Mouse (Mus musculus) MEL (cell line): Measurements from ENCODE around the gene Bcas3. TPM values are rescaled to one million over a fixed set of nuclear protein-coding genes. Genes with fewer than 3 reads are reported as not detected.

Experiments
- DNase-seq: peaks from one replicate; pipeline ENCODE4 v3.0.0; 2011; ENCODE audit warnings: low read depth, low spot score
- H3K27ac ChIP-seq: 2 replicates; pipeline ENCODE4 v1.5.1; 2012; ENCODE audit warnings: low read depth, mild to moderate bottlenecking, control low read depth, low read length, moderate library complexity; ENCODE audit not compliant: control insufficient read depth
- H3K27me3 ChIP-seq, 2 experiments: fragments of 150-350 bp in 1 of 2; sonication (generic) in 1 of 2; 2 replicates each; pipeline ENCODE4 v1.6.1; 2012; ENCODE audit warnings: low read length in 2 of 2, mild to moderate bottlenecking in 2 of 2, improper control_type of control experiment in 1 of 2, moderate library complexity in 1 of 2; ENCODE audit not compliant: insufficient read depth in 2 of 2, control insufficient read depth in 1 of 2
- H3K36me3 ChIP-seq, 2 experiments: 2 replicates each; pipeline ENCODE4 v1.6.1; 2012 to 2014; ENCODE audit warnings: low read length in 2 of 2, improper control_type of control experiment in 1 of 2, inconsistent platforms in 1 of 2, mild to moderate bottlenecking in 1 of 2; ENCODE audit not compliant: insufficient read depth in 2 of 2, control insufficient read depth in 1 of 2
- H3K4me1 ChIP-seq, 2 experiments: fragments of 150-350 bp in 1 of 2; sonication (generic) in 1 of 2; 2 replicates each; pipeline ENCODE4 v1.6.1; 2012; ENCODE audit warnings: low read length in 2 of 2, improper control_type of control experiment in 1 of 2, mild to moderate bottlenecking in 1 of 2; ENCODE audit not compliant: insufficient read depth in 2 of 2, control insufficient read depth in 1 of 2
- H3K4me3 ChIP-seq, 2 experiments: fragments of 150-350 bp in 1 of 2; sonication (generic) in 1 of 2; 2 replicates each; pipeline ENCODE4 v1.5.1; 2012; ENCODE audit warnings: low read depth in 2 of 2, low read length in 2 of 2, mild to moderate bottlenecking in 2 of 2, moderate library complexity in 2 of 2, control low read depth in 1 of 2, improper control_type of control experiment in 1 of 2; ENCODE audit not compliant: control insufficient read depth in 1 of 2, insufficient read depth in 1 of 2
- H3K79me2 ChIP-seq: 2 replicates; pipeline ENCODE4 v1.6.1; 2012; ENCODE audit warnings: mild to moderate bottlenecking, low read length, moderate library complexity; ENCODE audit not compliant: control insufficient read depth, poor library complexity, insufficient read depth
- H3K9ac ChIP-seq: 2 replicates; pipeline ENCODE4 v1.6.1; 2012; ENCODE audit warnings: low read depth, mild to moderate bottlenecking, control low read depth, low read length, moderate library complexity; ENCODE audit not compliant: control insufficient read depth, poor library complexity, severe bottlenecking
- H3K9me3 ChIP-seq: fragments of 150-350 bp; sonication (generic); replicated peaks from 2 replicates; pipeline ENCODE4 v1.6.1; 2012; ENCODE audit warnings: mild to moderate bottlenecking, low read length, improper control_type of control experiment, moderate library complexity; ENCODE audit not compliant: insufficient read depth
- BHLHE40 ChIP-seq: IDR thresholded peaks from 2 replicates; pipeline ENCODE4 v1.6.1; 2012; ENCODE audit warnings: low read depth, mild to moderate bottlenecking, inconsistent platforms, low read length, improper control_type of control experiment, borderline replicate concordance
- CHD1 ChIP-seq: IDR thresholded peaks from 2 replicates; pipeline ENCODE4 v1.6.1; 2012; ENCODE audit warnings: low read depth, mild to moderate bottlenecking, inconsistent platforms, low read length, improper control_type of control experiment
- CHD2 ChIP-seq: IDR thresholded peaks from 2 replicates; pipeline ENCODE4 v1.6.1; 2011; ENCODE audit warnings: low read length, improper control_type of control experiment
- E2F4 ChIP-seq: IDR thresholded peaks from 2 replicates; pipeline ENCODE4 v1.6.1; 2011; ENCODE audit warnings: low read depth, low read length, improper control_type of control experiment, borderline replicate concordance
- ELF1 ChIP-seq: IDR thresholded peaks from 2 replicates; pipeline ENCODE4 v1.6.1; 2014; ENCODE audit warnings: low read depth, mild to moderate bottlenecking, inconsistent platforms, low read length, improper control_type of control experiment, moderate library complexity
- EP300 ChIP-seq, 2 experiments: IDR thresholded peaks; 2 replicates each; pipeline ENCODE4 v1.6.1; 2011; ENCODE audit warnings: improper control_type of control experiment in 2 of 2, low read length in 2 of 2, low read depth in 1 of 2, mild to moderate bottlenecking in 1 of 2
- GABPA ChIP-seq: IDR thresholded peaks from 2 replicates; pipeline ENCODE4 v1.6.1; 2012; ENCODE audit warnings: low read depth, mild to moderate bottlenecking, inconsistent platforms, low read length, improper control_type of control experiment, moderate library complexity
- GATA1 ChIP-seq: IDR thresholded peaks from 2 replicates; pipeline ENCODE4 v1.6.1; 2011; ENCODE audit warnings: low read depth, low read length, improper control_type of control experiment
- JUND ChIP-seq: IDR thresholded peaks from 2 replicates; pipeline ENCODE4 v1.6.1; 2011; ENCODE audit warnings: low read depth, mild to moderate bottlenecking, improper control_type of control experiment, low read length
- MAFK ChIP-seq: IDR thresholded peaks from 2 replicates; pipeline ENCODE4 v1.6.1; 2011; ENCODE audit warnings: low read depth, mild to moderate bottlenecking, low read length, improper control_type of control experiment, borderline replicate concordance
- MAX ChIP-seq: IDR thresholded peaks from 2 replicates; pipeline ENCODE4 v1.6.1; 2011; ENCODE audit warnings: low read length, improper control_type of control experiment
- MAZ ChIP-seq: IDR thresholded peaks from 2 replicates; pipeline ENCODE4 v1.6.1; 2012; ENCODE audit warnings: low read depth, mild to moderate bottlenecking, inconsistent platforms, low read length, improper control_type of control experiment
- MXI1 ChIP-seq: IDR thresholded peaks from 2 replicates; pipeline ENCODE4 v1.6.1; 2011; ENCODE audit warnings: mild to moderate bottlenecking, low read depth, low read length, improper control_type of control experiment
- MYB ChIP-seq: IDR thresholded peaks from 2 replicates; pipeline ENCODE4 v1.6.1; 2011; ENCODE audit warnings: mild to moderate bottlenecking, low read depth, low read length, improper control_type of control experiment
- MYC ChIP-seq: IDR thresholded peaks from 2 replicates; pipeline ENCODE4 v1.6.1; 2011; ENCODE audit warnings: low read depth, mild to moderate bottlenecking, low read length, improper control_type of control experiment, moderate library complexity
- NELFE ChIP-seq: IDR thresholded peaks from 2 replicates; pipeline ENCODE4 v1.6.1; 2011; ENCODE audit warnings: low read depth, low read length, improper control_type of control experiment
- NRF1 ChIP-seq: IDR thresholded peaks from 2 replicates; pipeline ENCODE4 v1.6.1; 2014; ENCODE audit warnings: low read depth, mild to moderate bottlenecking, inconsistent platforms, low read length, improper control_type of control experiment, moderate library complexity; ENCODE audit not compliant: poor library complexity, insufficient read depth, severe bottlenecking
- POLR2A ChIP-seq, 2 experiments: IDR thresholded peaks; 2 replicates each; pipeline ENCODE4 v1.6.1; 2011 to 2012; ENCODE audit warnings: low read length in 2 of 2, mild to moderate bottlenecking in 2 of 2, control low read depth in 1 of 2, improper control_type of control experiment in 1 of 2, low read depth in 1 of 2, moderate library complexity in 1 of 2; ENCODE audit not compliant: control insufficient read depth in 1 of 2, insufficient read depth in 1 of 2, poor library complexity in 1 of 2
- POLR2AphosphoS2 ChIP-seq: IDR thresholded peaks from 2 replicates; pipeline ENCODE4 v1.6.1; 2011; ENCODE audit warnings: low read length, improper control_type of control experiment
- POLR2AphosphoS5 ChIP-seq: IDR thresholded peaks from 2 replicates; pipeline ENCODE4 v1.6.1; 2012; ENCODE audit warnings: low read depth, borderline replicate concordance, mild to moderate bottlenecking, inconsistent platforms, low read length, moderate library complexity, mixed read lengths
- RAD21 ChIP-seq: IDR thresholded peaks from 2 replicates; pipeline ENCODE4 v1.6.1; 2011; ENCODE audit warnings: mild to moderate bottlenecking, low read depth, low read length, improper control_type of control experiment
- SMC3 ChIP-seq: IDR thresholded peaks from 2 replicates; pipeline ENCODE4 v1.6.1; 2011; ENCODE audit warnings: low read depth, low read length, improper control_type of control experiment
- TAL1 ChIP-seq: IDR thresholded peaks from 2 replicates; pipeline ENCODE4 v1.6.1; 2012; ENCODE audit warnings: mild to moderate bottlenecking, inconsistent platforms, low read length, moderate library complexity, mixed read lengths
- TBP ChIP-seq: IDR thresholded peaks from 2 replicates; pipeline ENCODE4 v1.8.0; 2011; ENCODE audit warnings: low read depth, low read length, improper control_type of control experiment
- USF1 ChIP-seq: IDR thresholded peaks from 2 replicates; pipeline ENCODE4 v1.6.1; 2014; ENCODE audit warnings: low read depth, mild to moderate bottlenecking, inconsistent platforms, low read length, improper control_type of control experiment, moderate library complexity
- ZC3H11A ChIP-seq: IDR thresholded peaks from 2 replicates; pipeline ENCODE4 v1.6.1; 2012; ENCODE audit warnings: low read depth, mild to moderate bottlenecking, inconsistent platforms, low read length, improper control_type of control experiment
- ZKSCAN1 ChIP-seq: IDR thresholded peaks from 2 replicates; pipeline ENCODE4 v1.6.1; 2012; ENCODE audit warnings: low read depth, mild to moderate bottlenecking, inconsistent platforms, low read length, improper control_type of control experiment, moderate library complexity
- polyA plus RNA-seq, 2 experiments: library from polyadenylated mRNA; stranded (reverse) in 1 of 2; unstranded in 1 of 2; fragments of >175 nt in 1 of 2; fragments of >200 nt in 1 of 2; gene quantifications; 2 replicates each; pipeline versions ENCODE4 v1.2.1 to v1.2.4; 2012; ENCODE audit warnings: low replicate concordance in 2 of 2, low read depth in 1 of 2; ENCODE audit not compliant: insufficient read length in 2 of 2, insufficient read depth in 1 of 2, missing spikeins in 1 of 2
- total RNA-seq: library from RNA; depleted of rRNA; stranded (reverse); fragments of 300-350 nt; gene quantifications from 2 replicates; pipeline ENCODE4 v1.2.3, GENCODE M21; 2012

Bcas3 gene
- total and polyA plus RNA-seq, 3 experiments, result 8.6 to 14.7 TPM; not detected in 1

DNA sequence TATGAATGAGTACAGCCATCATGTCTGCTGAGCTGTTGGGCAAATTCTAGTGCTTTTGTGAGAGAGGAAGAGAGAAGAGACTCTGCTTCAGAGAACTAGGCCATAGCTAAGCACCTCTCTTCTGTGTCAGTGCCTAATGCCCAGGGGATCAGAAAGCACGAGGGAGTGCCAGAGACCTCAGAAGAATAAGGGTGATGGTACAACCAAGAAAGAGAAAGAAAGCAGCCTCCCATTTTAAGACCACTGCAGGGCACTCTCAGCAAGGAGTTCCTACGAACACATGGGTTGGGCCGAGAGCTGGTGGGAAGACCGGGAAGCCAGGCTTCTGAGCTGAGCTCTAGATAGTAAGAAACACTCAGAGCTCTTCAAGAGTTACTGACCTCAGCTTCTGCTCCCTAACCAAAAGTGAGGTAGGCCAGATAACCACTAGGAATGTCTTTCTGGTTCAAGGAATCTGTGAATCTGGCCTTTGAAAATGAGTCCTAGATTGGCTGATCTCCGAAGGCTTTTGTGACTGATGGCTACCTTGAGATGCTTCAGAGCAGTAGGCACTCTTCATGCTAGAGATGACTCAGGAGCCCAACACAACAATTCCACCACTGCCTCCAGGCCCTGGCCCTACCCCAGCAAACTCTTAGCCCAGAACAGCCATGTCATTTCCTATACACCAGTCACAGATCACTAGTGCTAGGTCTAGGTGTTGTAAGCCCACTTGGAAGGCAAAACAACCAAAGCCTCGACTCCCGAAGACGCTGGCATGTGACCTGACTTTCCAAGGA is 359.2 kb downstream of the Bcas3 start:
- peaks cover 0 to 3% of the 10 kb centered on the region in 2 experiments; a peak in 1 of 4 replicates for H3K36me3 ChIP-seq
- no peak for TF ChIP-seq E2F4
- no peak for TF ChIP-seq MAX
- TF ChIP-seq EP300 (IDR thresholded peaks at IDR 0.05; ENCODE audit: low read depth in 1 of 2, low read length in 2 of 2), result no peak
- no peak for TF ChIP-seq TBP
- no peak for TF ChIP-seq MAFK
- TF ChIP-seq POLR2AphosphoS5, result no peak
- TF ChIP-seq GABPA, result no peak
- no peak for TF ChIP-seq MYC
- TF ChIP-seq GATA1, result no peak
- H3K4me1 ChIP-seq, result 0 out of 4 replicates have a peak, but pooled peaks cover 0 to 5% of the 10 kb centered on the region in 2 experiments
- no peaks in the 10 kb centered on the region for H3K79me2 ChIP-seq
- H3K4me3 ChIP-seq, result no peak overlapping the region
- H3K27ac ChIP-seq, result no peak overlapping the region
- no peaks in the 10 kb centered on the region for H3K9me3 ChIP-seq
- DNase-seq, result no peak
- H3K27me3 ChIP-seq, result no peaks in the 10 kb centered on the region
- H3K9ac ChIP-seq, result no peak overlapping the region

DNA sequence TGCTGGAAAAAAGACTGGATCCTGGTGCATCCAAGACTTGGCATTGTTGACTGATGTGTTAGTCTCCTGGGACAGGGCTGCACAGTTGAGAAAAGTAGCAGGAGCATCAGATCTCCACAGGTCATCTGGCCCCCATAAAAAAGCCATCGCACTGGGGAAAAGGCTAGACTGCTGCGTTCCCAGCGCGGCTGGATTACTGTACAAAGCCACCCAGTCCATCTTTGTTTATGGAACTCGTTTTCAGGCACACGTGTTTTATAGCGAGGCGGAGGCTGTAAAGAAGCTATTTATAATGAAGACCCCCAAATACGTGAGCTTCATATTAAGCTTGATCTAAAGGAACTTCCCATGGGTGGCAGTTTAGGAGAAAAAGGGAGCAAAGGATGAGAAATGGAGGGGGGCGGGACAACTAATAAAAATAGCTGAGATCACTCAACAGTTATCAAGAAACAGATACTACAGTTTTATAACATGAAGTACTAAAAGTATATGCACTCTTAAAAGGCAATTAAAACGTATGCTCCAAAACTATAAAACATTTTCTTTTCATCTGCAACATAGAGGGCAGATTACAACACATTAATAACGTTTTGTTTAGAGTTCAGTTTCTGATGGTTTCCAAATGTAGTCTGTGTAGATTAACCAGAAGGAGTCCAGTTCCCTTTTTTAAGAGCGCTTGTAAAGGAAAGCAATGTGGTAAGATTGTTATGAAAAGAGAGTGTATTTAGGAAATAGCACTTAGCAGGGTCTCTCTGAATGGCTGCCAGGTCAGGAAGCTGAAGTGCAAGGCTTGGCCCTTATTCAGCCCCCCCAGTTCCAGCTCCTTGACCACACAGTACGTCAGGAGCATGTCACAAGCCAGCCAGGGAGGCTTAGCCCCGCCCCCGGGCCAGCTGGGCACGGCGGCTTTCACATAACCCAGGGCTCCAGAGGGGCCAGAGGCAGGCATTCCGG is 360.2 kb downstream of the Bcas3 start:
- no peaks in the 10 kb centered on the region for H3K79me2 ChIP-seq
- H3K27ac ChIP-seq, result no peak overlapping the region
- 0 out of 4 replicates have a peak, but pooled peaks cover 0 to 5% of the 10 kb centered on the region in 2 experiments for H3K4me1 ChIP-seq
- H3K36me3 ChIP-seq, result peaks cover 0 to 3% of the 10 kb centered on the region in 2 experiments; a peak in 1 of 4 replicates
- no peaks in the 10 kb centered on the region for H3K27me3 ChIP-seq
- peak overlapping the region; percentile 56 for H3K9ac ChIP-seq
- peak; percentile 71 for DNase-seq
- H3K9me3 ChIP-seq, result no peaks in the 10 kb centered on the region
- H3K4me3 ChIP-seq, result peak overlapping the region; percentile 24 to 50
- no peak for TF ChIP-seq GABPA
- TF ChIP-seq MYB, result no peak
- TF ChIP-seq POLR2AphosphoS5, result no peak
- TF ChIP-seq ZKSCAN1, result no peak
- no peak for TF ChIP-seq RAD21
- TF ChIP-seq POLR2A (IDR thresholded peaks at IDR 0.05; ENCODE audit: control insufficient read depth in 1 of 2, insufficient read depth in 1 of 2, low read depth in 1 of 2, low read length in 2 of 2, poor library complexity in 1 of 2), result no peak
- TF ChIP-seq BHLHE40, result no peak
- TF ChIP-seq POLR2AphosphoS2, result no peak
- TF ChIP-seq MAFK, result no peak
- no peak for TF ChIP-seq MAX
- TF ChIP-seq MYC, result no peak
- no peak for TF ChIP-seq MXI1
- TF ChIP-seq MAZ, result no peak
- TF ChIP-seq TAL1, result no peak
- 0 out of 2 replicates have a peak, but pooled peaks have one; percentile 1 for TF ChIP-seq SMC3
- no peak for TF ChIP-seq USF1
- TF ChIP-seq NRF1, result no peak
- TF ChIP-seq GATA1, result no peak
- TF ChIP-seq EP300 (IDR thresholded peaks at IDR 0.05; ENCODE audit: low read depth in 1 of 2, low read length in 2 of 2), result peak in 1 of 2 experiments; percentile 37; a peak in 1 of 4 replicates
- no peak for TF ChIP-seq ZC3H11A
- TF ChIP-seq CHD1, result no peak
- TF ChIP-seq ELF1, result no peak
- TF ChIP-seq JUND, result no peak
- no peak for TF ChIP-seq NELFE
- TF ChIP-seq TBP, result peak; percentile 36; the same call in 1 of the 2 replicates
- no peak for TF ChIP-seq CHD2
